Mouse (Mus musculus): Measurements from ENCODE around the gene Gm10717.
"Not testable (repeated sequence)": the region's sequence is repeated elsewhere in the genome, so short reads cannot be mapped to it uniquely, and the experiment has no call there.

GRCm38 (mm10) chr9:3026136-3026535 is 919 bp downstream of the Gm10717 start:
- not testable (repeated sequence) for TF ChIP-seq CTCF, POLR2A (IDR thresholded peaks at IDR 0.05; ENCODE audit: extremely low read depth, insufficient read depth, low read length)

All from cortical plate, adult 2 months (tissue).